Mouse (Mus musculus) CH12.LX (cell line): Measurements from ENCODE around the gene Acsl5. TPM values are rescaled to one million over a fixed set of nuclear protein-coding genes. Genes with fewer than 3 reads are reported as not detected.

Experiments
- DNase-seq: peaks from one replicate; pipeline ENCODE4 v3.0.0-alpha.2; 2013; ENCODE audit errors: extremely low read depth
- H3K27ac ChIP-seq: 2 replicates; pipeline ENCODE4 v1.5.1; 2012; ENCODE audit warnings: low read depth, mild to moderate bottlenecking, control low read depth, moderate library complexity; ENCODE audit not compliant: insufficient read depth
- H3K27me3 ChIP-seq: replicated peaks from 2 replicates; pipeline ENCODE3; 2012; ENCODE audit warnings: inconsistent platforms
- H3K36me3 ChIP-seq, 2 experiments: replicated peaks in 1 of 2; 2 replicates each; pipeline versions ENCODE3 to v1.6.1; 2012; ENCODE audit warnings: inconsistent platforms in 1 of 2, low read length in 1 of 2, mild to moderate bottlenecking in 1 of 2, mixed read lengths in 1 of 2, moderate library complexity in 1 of 2; ENCODE audit not compliant: control insufficient read depth in 1 of 2, insufficient read depth in 1 of 2
- H3K4me1 ChIP-seq, 2 experiments: 2 replicates each; pipeline ENCODE4 v1.6.1; 2012; ENCODE audit warnings: inconsistent platforms in 1 of 2, moderate library complexity in 1 of 2; ENCODE audit not compliant: insufficient read depth in 2 of 2, control insufficient read depth in 1 of 2
- H3K4me2 ChIP-seq: 2 replicates; pipeline ENCODE4 v1.6.1; 2012; ENCODE audit warnings: low read depth, mild to moderate bottlenecking, control low read depth; ENCODE audit not compliant: poor library complexity, insufficient read depth, severe bottlenecking
- H3K4me3 ChIP-seq, 3 experiments: fragments of 150-350 bp in 1 of 3; sonication (generic) in 1 of 3; replicated peaks in 1 of 3; 2 replicates each; pipeline versions ENCODE3 to v1.5.1; 2011 to 2012; ENCODE audit warnings: low read depth in 2 of 3, low read length in 2 of 3, mild to moderate bottlenecking in 2 of 3, moderate library complexity in 2 of 3, control low read depth in 1 of 3, improper control_type of control experiment in 1 of 3, inconsistent platforms in 1 of 3, mixed read lengths in 1 of 3; ENCODE audit not compliant: poor library complexity in 1 of 3
- H3K79me2 ChIP-seq: replicated peaks from 2 replicates; pipeline ENCODE4 v1.6.1; 2012; ENCODE audit warnings: mild to moderate bottlenecking, moderate library complexity; ENCODE audit not compliant: control insufficient read depth, poor library complexity, insufficient read depth, severe bottlenecking; ENCODE audit errors: extremely low read depth
- H3K9ac ChIP-seq: 2 replicates; pipeline ENCODE4 v1.6.1; 2012; ENCODE audit warnings: low read depth, mild to moderate bottlenecking, control low read depth, moderate library complexity; ENCODE audit not compliant: insufficient read depth
- H3K9me3 ChIP-seq: replicated peaks from 2 replicates; pipeline ENCODE3; 2012; ENCODE audit warnings: low read length, inconsistent platforms, mixed read lengths
- BHLHE40 ChIP-seq: IDR thresholded peaks from 2 replicates; pipeline ENCODE4 v1.6.1; 2011; ENCODE audit warnings: mild to moderate bottlenecking, low read depth, low read length, improper control_type of control experiment
- CHD2 ChIP-seq: IDR thresholded peaks from 2 replicates; pipeline ENCODE4 v1.6.1; 2011; ENCODE audit warnings: low read length, improper control_type of control experiment
- CTCF ChIP-seq, 2 experiments: IDR thresholded peaks in 1 of 2; conservative IDR thresholded peaks in 1 of 2; 2 replicates each; pipeline ENCODE4 v1.5.1; 2011 to 2012; ENCODE audit warnings: low read depth in 2 of 2, low read length in 2 of 2, improper control_type of control experiment in 1 of 2, inconsistent platforms in 1 of 2, mild to moderate bottlenecking in 1 of 2, moderate library complexity in 1 of 2
- E2F4 ChIP-seq: IDR thresholded peaks from 2 replicates; pipeline ENCODE4 v1.6.1; 2011; ENCODE audit warnings: low read depth, low read length, improper control_type of control experiment; ENCODE audit not compliant: insufficient replicate concordance
- ELF1 ChIP-seq: IDR thresholded peaks from 2 replicates; pipeline ENCODE4 v1.6.1; 2014; ENCODE audit warnings: low read depth, mild to moderate bottlenecking, inconsistent platforms, low read length, improper control_type of control experiment
- EP300 ChIP-seq: IDR thresholded peaks from 2 replicates; pipeline ENCODE4 v1.6.1; 2011; ENCODE audit warnings: low read length, improper control_type of control experiment
- GABPA ChIP-seq: IDR thresholded peaks from 2 replicates; pipeline ENCODE4 v1.6.1; 2012; ENCODE audit warnings: low read depth, low read length, improper control_type of control experiment, inconsistent platforms; ENCODE audit not compliant: insufficient replicate concordance
- IRF4 ChIP-seq: IDR thresholded peaks from 2 replicates; pipeline ENCODE4 v1.6.1; 2014; ENCODE audit warnings: low read depth, mild to moderate bottlenecking, inconsistent platforms, low read length, improper control_type of control experiment
- JUN ChIP-seq: IDR thresholded peaks from 2 replicates; pipeline ENCODE4 v1.6.1; 2011; ENCODE audit warnings: low read depth, mild to moderate bottlenecking, low read length, improper control_type of control experiment, moderate library complexity; ENCODE audit not compliant: insufficient read depth
- JUND ChIP-seq: conservative IDR thresholded peaks from 2 replicates; pipeline ENCODE4 v1.6.1; 2011; ENCODE audit warnings: low read depth, low read length, improper control_type of control experiment
- MAX ChIP-seq: IDR thresholded peaks from 2 replicates; pipeline ENCODE4 v1.6.1; 2011; ENCODE audit warnings: low read length, improper control_type of control experiment
- NRF1 ChIP-seq: IDR thresholded peaks from 2 replicates; pipeline ENCODE4 v1.6.1; 2014; ENCODE audit warnings: low read depth, mild to moderate bottlenecking, inconsistent platforms, low read length, improper control_type of control experiment, moderate library complexity
- POLR2A ChIP-seq: IDR thresholded peaks from 2 replicates; pipeline ENCODE4 v1.6.1; 2011; ENCODE audit warnings: low read depth, mild to moderate bottlenecking, improper control_type of control experiment, low read length
- POLR2AphosphoS2 ChIP-seq: IDR thresholded peaks from 2 replicates; pipeline ENCODE4 v1.6.1; 2011; ENCODE audit warnings: low read depth, low read length, improper control_type of control experiment
- RAD21 ChIP-seq: IDR thresholded peaks from 2 replicates; pipeline ENCODE4 v1.6.1; 2011; ENCODE audit warnings: low read depth, mild to moderate bottlenecking, low read length, improper control_type of control experiment, moderate library complexity
- RCOR1 ChIP-seq: conservative IDR thresholded peaks from 2 replicates; pipeline ENCODE4 v1.6.1; 2012; ENCODE audit warnings: low read depth, mild to moderate bottlenecking, inconsistent platforms, low read length, improper control_type of control experiment
- SMC3 ChIP-seq: IDR thresholded peaks from 2 replicates; pipeline ENCODE4 v1.6.1; 2011; ENCODE audit warnings: low read depth, low read length, improper control_type of control experiment
- TBP ChIP-seq: conservative IDR thresholded peaks from 2 replicates; pipeline ENCODE4 v1.6.1; 2011; ENCODE audit warnings: low read depth, low read length, improper control_type of control experiment
- UBTF ChIP-seq: IDR thresholded peaks from 2 replicates; pipeline ENCODE4 v1.6.1; 2012; ENCODE audit warnings: low read depth, mild to moderate bottlenecking, inconsistent platforms, low read length, improper control_type of control experiment, moderate library complexity
- ZKSCAN1 ChIP-seq: IDR thresholded peaks from 2 replicates; pipeline ENCODE4 v1.6.1; 2012; ENCODE audit warnings: low read depth, inconsistent platforms, low read length, improper control_type of control experiment, borderline replicate concordance
- dilution Hi-C: fragments of 300-500 bp; cut with MboI; formaldehyde crosslinking; loops from 2 replicates; pipeline ENCODE4 v1.14.3; 2020; ENCODE audit warnings: low sequenced_read_pairs; ENCODE audit not compliant: extremely low pct_unique_long_range_greater_than_20kb, extremely low pct_ligation_motif_present
- in situ Hi-C: fragments of 300-500 bp; cut with MboI; formaldehyde crosslinking; loops from 3 replicates; pipeline ENCODE4 v1.14.3; 2019; ENCODE audit warnings: low sequenced_read_pairs, low pct_ligation_motif_present, low pct_unique_long_range_greater_than_20kb, mixed read lengths
- polyA plus RNA-seq: library from polyadenylated mRNA; unstranded; fragments of >175 nt; gene quantifications from 2 replicates; pipeline ENCODE4 v1.2.1, GENCODE M21; 2012; ENCODE audit warnings: low read depth; ENCODE audit not compliant: insufficient read length
- total RNA-seq, 2 experiments: library from RNA; depleted of rRNA; stranded (reverse); fragments of 300-350 nt in 1 of 2; fragments of >200 nt in 1 of 2; gene quantifications; 2 replicates each; pipeline ENCODE4 v1.2.3; 2012 to 2014

Acsl5 gene
- total and polyA plus RNA-seq, 3 experiments = 126 to 265 (median 196) TPM

- no peaks in the 10 kb centered on the region for H3K4me1 ChIP-seq
- no peak overlapping the region for H3K4me3 ChIP-seq
- no peak overlapping the region for H3K4me2 ChIP-seq
- H3K79me2 ChIP-seq = no peaks in the 10 kb centered on the region
- no peak overlapping the region for H3K9ac ChIP-seq
- peaks cover 4% of the 10 kb centered on the region for H3K27me3 ChIP-seq
- peak in 1 of 2 experiments; percentile 35; a peak in 2 of 4 replicates for TF ChIP-seq CTCF (conservative IDR thresholded peaks at IDR 0.05 in 1 of 2, IDR thresholded peaks at IDR 0.05 in 1 of 2; ENCODE audit: low read depth in 2 of 2, low read length in 2 of 2)
- TF ChIP-seq RAD21 = peak; percentile 42
- no peak for TF ChIP-seq JUN
- H3K27ac ChIP-seq = no peak overlapping the region
- dilution Hi-C loops (no loop called here), in situ Hi-C loops (no loop called here)
- no peaks in the 10 kb centered on the region for H3K9me3 ChIP-seq
- H3K36me3 ChIP-seq = no peaks in the 10 kb centered on the region
- DNase-seq = no peak
Measured at GRCm38 (mm10) chr19:55208654-55209053, 43.1 kb upstream of the Acsl5 start.

GRCm38 (mm10) chr19:55209084-55209483 lies 42.7 kb upstream of the Acsl5 start:
- no peak for DNase-seq
- H3K36me3 ChIP-seq = no peaks in the 10 kb centered on the region
- H3K4me2 ChIP-seq = no peak overlapping the region
- H3K9me3 ChIP-seq = no peaks in the 10 kb centered on the region
- H3K9ac ChIP-seq = no peak overlapping the region
- H3K4me3 ChIP-seq = no peak overlapping the region
- H3K79me2 ChIP-seq = no peaks in the 10 kb centered on the region
- no peak overlapping the region for H3K27ac ChIP-seq
- dilution Hi-C loops (no loop called here), in situ Hi-C loops (no loop called here)
- H3K27me3 ChIP-seq = peaks cover 3% of the 10 kb centered on the region
- H3K4me1 ChIP-seq = no peaks in the 10 kb centered on the region
- TF ChIP-seq ELF1 = no peak
- TF ChIP-seq CHD2 = no peak
- no peak for TF ChIP-seq E2F4
- no peak for TF ChIP-seq EP300
- TF ChIP-seq POLR2AphosphoS2 = no peak
- TF ChIP-seq ZKSCAN1 = no peak
- no peak for TF ChIP-seq SMC3
- no peak for TF ChIP-seq IRF4
- TF ChIP-seq CTCF (conservative IDR thresholded peaks at IDR 0.05 in 1 of 2, IDR thresholded peaks at IDR 0.05 in 1 of 2; ENCODE audit: low read depth in 2 of 2, low read length in 2 of 2) = no peak

- dilution Hi-C loops = no loop called here
Measured at GRCm38 (mm10) chr19:55211698-55212097, 40.0 kb upstream of the Acsl5 start.

More at GRCm38 (mm10) chr19:55211698-55212097, 40.0 kb upstream of the Acsl5 start:
- no peaks in the 10 kb centered on the region for H3K27me3 ChIP-seq
- no peaks in the 10 kb centered on the region for H3K4me1 ChIP-seq
- no peaks in the 10 kb centered on the region for H3K36me3 ChIP-seq
- H3K4me3 ChIP-seq = no peak overlapping the region
- H3K79me2 ChIP-seq = no peaks in the 10 kb centered on the region
- no peaks in the 10 kb centered on the region for H3K9me3 ChIP-seq
- H3K9ac ChIP-seq = no peak overlapping the region
- H3K4me2 ChIP-seq = no peak overlapping the region
- in situ Hi-C loops = no loop called here
- H3K27ac ChIP-seq = no peak overlapping the region
- no peak for DNase-seq
- TF ChIP-seq SMC3 (no peak), RAD21 (no peak), POLR2A (no peak), ELF1 (no peak), RCOR1 (no peak), GABPA (no peak), MAX (no peak), UBTF (no peak), IRF4 (no peak), TBP (no peak), BHLHE40 (no peak), JUN (no peak), POLR2AphosphoS2 (no peak), JUND (no peak), NRF1 (no peak), CHD2 (no peak)
